Mouse (Mus musculus) left cerebral cortex, adult 11 months (tissue): ENCODE measurements around the gene Rps27a.

Experiments
- DNase-seq: peaks from one replicate; pipeline ENCODE4 v3.0.0; 2022; ENCODE audit warnings: low spot score

The Rps27a gene

GRCm38 (mm10) chr11:29512818-29513535, 34.9 kb downstream of the Rps27a start:
- DNase-seq = no peak

GRCm38 (mm10) chr11:29509421-29509820, 38.5 kb downstream of the Rps27a start:
- DNase-seq = no peak

GRCm38 (mm10) chr11:29504899-29505625, 42.8 kb downstream of the Rps27a start:
- DNase-seq = no peak

- DNase-seq = no peak
Measured at GRCm38 (mm10) chr11:29503948-29504893, 43.7 kb downstream of the Rps27a start.

- DNase-seq = no peak
Measured at GRCm38 (mm10) chr11:29496962-29497361, 50.9 kb downstream of the Rps27a start.
